27 mouse cellular contexts compared by ENCODE assay signal in the genomic region with DNA sequence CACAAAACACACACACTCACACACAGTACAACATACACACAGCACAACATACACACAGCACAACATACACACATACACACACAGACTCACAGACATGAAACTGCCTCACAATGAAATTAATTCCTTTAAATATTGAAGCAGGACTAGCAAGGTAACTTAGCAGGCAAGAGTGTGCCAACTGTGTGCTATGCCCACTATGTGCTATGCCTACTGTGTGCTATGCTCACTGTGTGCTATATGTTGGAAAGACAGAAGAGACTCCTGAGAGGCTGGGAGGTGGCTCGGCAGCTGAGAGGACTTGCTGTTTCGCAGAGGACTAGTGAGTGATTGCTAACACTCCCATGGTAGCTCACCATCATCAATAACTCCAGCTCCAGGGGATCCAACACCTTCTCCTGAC. TPM values are rescaled to one million over a fixed set of nuclear protein-coding genes. Genes with fewer than 3 reads are reported as not detected.
"Had no signal": no experiment of that assay in that cellular context is flagged by ENCODE, and none has a peak within 500 bp of the region (broad histone marks: within the 10 kb centered on the region; RNA-seq: fewer than 3 reads in every experiment).

No protein-coding gene starts in this region.

- DNase-seq: gastrocnemius, postnatal 14 days; gastrocnemius, postnatal 36 days; heart, adult 2 months; heart, postnatal 14 days; heart, postnatal 36 days; kidney, adult 11 months; kidney, adult 2 months; kidney, adult 9 months; kidney, postnatal 14 days; kidney, postnatal 36 days; layer of hippocampus, adult 9-11 months; layer of hippocampus, postnatal 36 days; left cerebral cortex, postnatal 4 days had no signal

- H3K27ac ChIP-seq: heart, adult 2 months; heart, embryonic 13.5 days; hindbrain, embryonic 13.5 days; hindbrain, embryonic 15.5 days; hindbrain, postnatal 0 days; kidney, embryonic 15.5 days; kidney, postnatal 0 days; limb, embryonic 13.5 days; limb, embryonic 15.5 days; liver, embryonic 12.5 days; liver, embryonic 14.5 days had no signal

- ATAC-seq: hindbrain, postnatal 0 days; intestine, embryonic 16.5 days; liver, embryonic 12.5 days had no signal

- H3K9ac ChIP-seq: heart, embryonic 13.5 days; hindbrain, embryonic 13.5 days; hindbrain, embryonic 15.5 days; kidney, embryonic 15.5 days; limb, embryonic 13.5 days; limb, embryonic 15.5 days; liver, embryonic 12.5 days; liver, embryonic 14.5 days had no signal

- H3K36me3 ChIP-seq: heart, embryonic 13.5 days; hindbrain, embryonic 13.5 days; hindbrain, embryonic 15.5 days; kidney, embryonic 15.5 days; limb, embryonic 13.5 days; limb, embryonic 15.5 days; liver, embryonic 12.5 days had no signal

- H3K9me3 ChIP-seq: heart, embryonic 13.5 days; hindbrain, embryonic 13.5 days; hindbrain, embryonic 15.5 days; kidney, embryonic 15.5 days; limb, embryonic 13.5 days; limb, embryonic 15.5 days; liver, embryonic 12.5 days had no signal

- H3K4me2 ChIP-seq: heart, embryonic 11.5 days; heart, embryonic 13.5 days; hindbrain, embryonic 13.5 days; hindbrain, embryonic 15.5 days; kidney, embryonic 15.5 days; limb, embryonic 13.5 days; limb, embryonic 15.5 days; liver, embryonic 12.5 days had no signal

- H3K4me3 ChIP-seq: heart, adult 2 months; heart, embryonic 13.5 days; hindbrain, embryonic 13.5 days; hindbrain, embryonic 15.5 days; kidney, embryonic 15.5 days; limb, embryonic 13.5 days; limb, embryonic 15.5 days; liver, embryonic 12.5 days had no signal

RNA-seq across cellular contexts. Expression of a gene that starts 5.8 kb away (rescaled TPM):
- total RNA-seq: hematopoietic stem cell, adult 5-6 weeks; layer of hippocampus, postnatal 36 days; left cerebral cortex, postnatal 25 days had no signal
